Comparison of ENCODE assay signal across 13 mouse cellular contexts in genomic region chr15:99713569-99713968, GRCm38 (mm10). TPM values are rescaled to one million over a fixed set of nuclear protein-coding genes. Genes with fewer than 3 reads are reported as not detected.
DNase-seq lines count a peak whose midpoint lies in the region; ATAC-seq and TF ChIP-seq lines count a peak whose summit lies in the region.
"Had no signal": no experiment of that assay in that cellular context is flagged by ENCODE, and none has a peak within 500 bp of the region (broad histone marks: within the 10 kb centered on the region; RNA-seq: fewer than 3 reads in every experiment).

No protein-coding gene starts in this region.

- peak overlapping the region; percentile 50 for H3K27ac ChIP-seq in midbrain, embryonic 12.5 days (replicated peaks)
- H3K27ac ChIP-seq in midbrain, embryonic 16.5 days (ENCODE audit: low read length) = no peak overlapping the region; the same call in 1 of the 2 replicates
- peak overlapping the region; percentile 59; the same call in 1 of the 2 replicates for H3K27ac ChIP-seq in hindbrain, embryonic 11.5 days (ENCODE audit: low read depth, low read length)
- no peak overlapping the region for H3K27ac ChIP-seq in kidney, adult 2 months (ENCODE audit: insufficient read depth, low read depth, low read length)
- H3K27ac ChIP-seq: liver, embryonic 14.5 days; macrophage had no signal

- H3K4me1 ChIP-seq in midbrain, embryonic 12.5 days = peaks cover 17% of the 10 kb centered on the region
- H3K4me1 ChIP-seq in midbrain, embryonic 16.5 days (ENCODE audit: control insufficient read depth, insufficient read depth, low read length) = peaks cover 6% of the 10 kb centered on the region; the same call in 1 of the 2 replicates
- H3K4me1 ChIP-seq in hindbrain, embryonic 11.5 days (replicated peaks; ENCODE audit: control insufficient read depth, insufficient read depth, low read length) = no peaks in the 10 kb centered on the region
- peaks cover 22% of the 10 kb centered on the region for H3K4me1 ChIP-seq in kidney, adult 2 months (ENCODE audit: control insufficient read depth, insufficient read depth, low read length)

- peak; percentile 88 for DNase-seq in heart, adult 11 months
- DNase-seq in heart, adult 8-10 months (ENCODE audit: low spot score) = no peak
- DNase-seq in hindbrain, embryonic 11.5 days (ENCODE audit: low spot score) = no peak
- no peak for DNase-seq in right cerebral cortex, postnatal 4 days
- no peak for DNase-seq in kidney, adult 2 months

- no peak overlapping the region for H3K4me3 ChIP-seq in midbrain, embryonic 12.5 days
- H3K4me3 ChIP-seq in midbrain, embryonic 16.5 days (ENCODE audit: low read depth, low read length) = no peak overlapping the region
- no peak overlapping the region for H3K4me3 ChIP-seq in hindbrain, embryonic 11.5 days (ENCODE audit: low read depth, low read length)
- H3K4me3 ChIP-seq in kidney, adult 2 months (ENCODE audit: insufficient read depth, low read depth, low read length) = no peak overlapping the region
- H3K4me3 ChIP-seq: intestine, embryonic 15.5 days had no signal

- no peak for TF ChIP-seq POLR2A in kidney, adult 2 months (IDR thresholded peaks at IDR 0.05; ENCODE audit: low read depth, low read length)

- no peak for TF ChIP-seq CTCF in kidney, adult 2 months (conservative IDR thresholded peaks at IDR 0.05; ENCODE audit: insufficient read depth, insufficient read length, low read depth, low read length)

- H3K36me3 ChIP-seq in midbrain, embryonic 12.5 days = peaks cover 88% of the 10 kb centered on the region
- H3K36me3 ChIP-seq in midbrain, embryonic 16.5 days (ENCODE audit: control insufficient read depth, insufficient read depth, low read length) = peaks cover 42% of the 10 kb centered on the region
- peaks cover 29% of the 10 kb centered on the region for H3K36me3 ChIP-seq in hindbrain, embryonic 11.5 days (ENCODE audit: control insufficient read depth, insufficient read depth, low read length)
- H3K36me3 ChIP-seq in kidney, adult 2 months (ENCODE audit: control insufficient read depth, insufficient read depth, low read length) = no peaks in the 10 kb centered on the region; the same call in none of the 2 replicates

- no peak overlapping the region for H3K4me2 ChIP-seq in midbrain, embryonic 12.5 days (replicated peaks)
- no peak overlapping the region for H3K4me2 ChIP-seq in midbrain, embryonic 16.5 days (ENCODE audit: low read length)
- no peak overlapping the region for H3K4me2 ChIP-seq in hindbrain, embryonic 11.5 days (replicated peaks; ENCODE audit: low read depth, low read length)
- H3K4me2 ChIP-seq: intestine, embryonic 15.5 days had no signal

- no peak for ATAC-seq in midbrain, embryonic 12.5 days (ENCODE audit: low FRiP score, low read depth)
- ATAC-seq in midbrain, embryonic 16.5 days = no peak
- ATAC-seq in hindbrain, embryonic 11.5 days (ENCODE audit: low FRiP score) = no peak
- ATAC-seq: intestine, embryonic 15.5 days had no signal

- no peak overlapping the region for H3K9ac ChIP-seq in midbrain, embryonic 12.5 days (replicated peaks)
- H3K9ac ChIP-seq in midbrain, embryonic 16.5 days (ENCODE audit: low read depth, low read length) = no peak overlapping the region
- no peak overlapping the region for H3K9ac ChIP-seq in hindbrain, embryonic 11.5 days (ENCODE audit: low read depth, low read length)
- H3K9ac ChIP-seq: intestine, embryonic 15.5 days; liver, embryonic 14.5 days had no signal

- WGBS in midbrain, embryonic 12.5 days = 71% methylated on average over 3 of the region's 3 CpGs
- WGBS in midbrain, embryonic 16.5 days = 77% methylated on average over 3 of the region's 3 CpGs
- WGBS in hindbrain, embryonic 11.5 days = 85% methylated on average over 3 of the region's 3 CpGs
- 67% methylated on average over 3 of the region's 3 CpGs for WGBS in kidney, adult 2 months

- no peaks in the 10 kb centered on the region for H3K27me3 ChIP-seq in midbrain, embryonic 12.5 days
- H3K27me3 ChIP-seq in midbrain, embryonic 16.5 days (ENCODE audit: control insufficient read depth, insufficient read depth, low read depth, low read length) = no peaks in the 10 kb centered on the region
- H3K27me3 ChIP-seq in hindbrain, embryonic 11.5 days (ENCODE audit: control insufficient read depth, insufficient read depth, low read length) = no peaks in the 10 kb centered on the region
- H3K27me3 ChIP-seq in kidney, adult 2 months (replicated peaks; ENCODE audit: control insufficient read depth, insufficient read depth, low read length) = no peaks in the 10 kb centered on the region
- H3K27me3 ChIP-seq: intestine, embryonic 15.5 days had no signal

- H3K9me3 ChIP-seq in midbrain, embryonic 12.5 days = no peaks in the 10 kb centered on the region
- H3K9me3 ChIP-seq in midbrain, embryonic 16.5 days (replicated peaks; ENCODE audit: control insufficient read depth, low read length, poor library complexity, severe bottlenecking) = no peaks in the 10 kb centered on the region
- H3K9me3 ChIP-seq in hindbrain, embryonic 11.5 days (ENCODE audit: control insufficient read depth, low read length) = no peaks in the 10 kb centered on the region
- H3K9me3 ChIP-seq: intestine, embryonic 15.5 days had no signal

RNA-seq across cellular contexts. Expression of gene Gpd1, which starts 3.7 kb away (rescaled TPM):
- total RNA-seq in heart, adult 8-10 months (2022) = 10 to 100 TPM; 38.6 to 59.0 (median 49.5) TPM
- 0.75 and 0.96 TPM in 2 replicates for polyA plus RNA-seq in midbrain, embryonic 12.5 days (2016; fragmentation: Nextera tagmentation; extraction: Ambion mirVana)
- polyA plus RNA-seq in midbrain, embryonic 16.5 days (2015; fragmentation: Nextera tagmentation; extraction: Ambion mirVana) = 1.4 and 1.7 TPM in 2 replicates
- 0.25 and 0.36 TPM in 2 replicates for polyA plus RNA-seq in hindbrain, embryonic 11.5 days (2014; fragmentation: Nextera tagmentation; extraction: Ambion mirVana)
- polyA plus RNA-seq in kidney, adult 2 months (2012; rRNA removed) = 427 and 506 TPM in 2 replicates

RNA-seq across cellular contexts. Expression of gene Gm17349, which starts 8.3 kb away (rescaled TPM):
- total RNA-seq in heart, adult 8-10 months (2022) = 1 to 10 TPM; 2.4 to 3.3 (median 2.9) TPM
- polyA plus RNA-seq in midbrain, embryonic 12.5 days (2016; fragmentation: Nextera tagmentation; extraction: Ambion mirVana) = not detected in 2 replicates
- not detected in 2 replicates for polyA plus RNA-seq in midbrain, embryonic 16.5 days (2015; fragmentation: Nextera tagmentation; extraction: Ambion mirVana)
- not detected in 2 replicates for polyA plus RNA-seq in hindbrain, embryonic 11.5 days (2014; fragmentation: Nextera tagmentation; extraction: Ambion mirVana)
- polyA plus RNA-seq in kidney, adult 2 months (2012; rRNA removed) = 0.58 TPM in 1 of 2 replicates, not detected in the other
- total RNA-seq: common myeloid progenitor, adult 5-6 weeks had no signal
- polyA plus RNA-seq: intestine, embryonic 15.5 days; large intestine, adult 2 months; liver, embryonic 14.5 days; macrophage had no signal

RNA-seq across cellular contexts. Expression of gene Smarcd1, which starts 11.6 kb away (rescaled TPM):
- 10 to 100 TPM; 21.7 to 25.8 (median 24.5) TPM for total RNA-seq in heart, adult 8-10 months (2022)
- polyA plus RNA-seq in midbrain, embryonic 12.5 days (2016; fragmentation: Nextera tagmentation; extraction: Ambion mirVana) = 141 and 157 TPM in 2 replicates
- polyA plus RNA-seq in midbrain, embryonic 16.5 days (2015; fragmentation: Nextera tagmentation; extraction: Ambion mirVana) = 86.0 and 110 TPM in 2 replicates
- 99.1 and 103 TPM in 2 replicates for polyA plus RNA-seq in hindbrain, embryonic 11.5 days (2014; fragmentation: Nextera tagmentation; extraction: Ambion mirVana)
- polyA plus RNA-seq in kidney, adult 2 months (2012; rRNA removed) = 27.7 and 29.5 TPM in 2 replicates

RNA-seq across cellular contexts. Expression of gene Cox14, which starts 11.8 kb away (rescaled TPM):
- total RNA-seq in heart, adult 8-10 months (2022) = 100 to 1,000 TPM; 240 to 284 (median 258) TPM
- polyA plus RNA-seq in midbrain, embryonic 12.5 days (2016; fragmentation: Nextera tagmentation; extraction: Ambion mirVana) = 156 and 164 TPM in 2 replicates
- 142 and 164 TPM in 2 replicates for polyA plus RNA-seq in midbrain, embryonic 16.5 days (2015; fragmentation: Nextera tagmentation; extraction: Ambion mirVana)
- 148 and 163 TPM in 2 replicates for polyA plus RNA-seq in hindbrain, embryonic 11.5 days (2014; fragmentation: Nextera tagmentation; extraction: Ambion mirVana)
- polyA plus RNA-seq in kidney, adult 2 months (2012; rRNA removed) = 263 and 269 TPM in 2 replicates

RNA-seq across cellular contexts. Expression of gene Asic1, which starts 43.4 kb away (rescaled TPM):
- under 1 TPM; 0.14 to 0.56 (median 0.35) TPM for total RNA-seq in heart, adult 8-10 months (2022)
- 36.0 and 43.7 TPM in 2 replicates for polyA plus RNA-seq in midbrain, embryonic 12.5 days (2016; fragmentation: Nextera tagmentation; extraction: Ambion mirVana)
- polyA plus RNA-seq in midbrain, embryonic 16.5 days (2015; fragmentation: Nextera tagmentation; extraction: Ambion mirVana) = 47.9 and 53.9 TPM in 2 replicates
- 14.4 and 21.0 TPM in 2 replicates for polyA plus RNA-seq in hindbrain, embryonic 11.5 days (2014; fragmentation: Nextera tagmentation; extraction: Ambion mirVana)
- 0.34 and 0.37 TPM in 2 replicates for polyA plus RNA-seq in kidney, adult 2 months (2012; rRNA removed)
- total RNA-seq: common myeloid progenitor, adult 5-6 weeks; gastrocnemius, adult 8-10 months had no signal

Comparison
In these comparisons a context has a peak if more than half of its experiments do, and no peak if none do; other contexts are left out.
1. H3K27ac ChIP-seq: peak in midbrain, embryonic 12.5 days (single experiment) and hindbrain, embryonic 11.5 days (single experiment); none in midbrain, embryonic 16.5 days (single experiment) and kidney, adult 2 months (single experiment).
2. RNA of gene Gpd1, which starts 3.7 kb away (polyA plus RNA-seq): 427 to 506 TPM in kidney, adult 2 months; 1.4 to 1.7 TPM in midbrain, embryonic 16.5 days, 0.75 to 0.96 TPM in midbrain, embryonic 12.5 days and 0.25 to 0.36 TPM in hindbrain, embryonic 11.5 days; every median in the first group is over 100 times any median in the second.